Mouse (Mus musculus) forebrain, embryonic 16.5 days (tissue): ENCODE data around the gene Gga1. TPM values are rescaled to one million over a fixed set of nuclear protein-coding genes. Genes with fewer than 3 reads are reported as not detected.

Experiments
- ATAC-seq: fragments of 200-750 bp; cut with Nextera tagmentation; 2 replicates; pipeline ENCODE4 v1.8.0; 2017; ENCODE audit warnings: mild to moderate bottlenecking, moderate library complexity
- H3K27ac ChIP-seq: fragments of 300-500 bp; sonication (generic); 2 replicates; pipeline ENCODE4 v1.5.1; 2014; ENCODE audit warnings: low read length, control low read depth
- H3K27me3 ChIP-seq: fragments of 300-500 bp; sonication (generic); replicated peaks from 2 replicates; pipeline ENCODE4 v1.6.1; 2014; ENCODE audit warnings: low read length; ENCODE audit not compliant: control insufficient read depth, insufficient read depth
- H3K36me3 ChIP-seq: fragments of 300-500 bp; sonication (generic); 2 replicates; pipeline ENCODE4 v1.6.1; 2014; ENCODE audit not compliant: control insufficient read depth, insufficient read depth
- H3K4me1 ChIP-seq: fragments of 300-500 bp; sonication (generic); replicated peaks from 2 replicates; pipeline ENCODE4 v1.6.1; 2014; ENCODE audit warnings: low read length; ENCODE audit not compliant: control insufficient read depth, insufficient read depth
- H3K4me2 ChIP-seq: fragments of 300-500 bp; sonication (generic); 2 replicates; pipeline ENCODE4 v1.6.1; 2014; ENCODE audit warnings: mild to moderate bottlenecking, low read length, control low read depth
- H3K4me3 ChIP-seq: fragments of 300-500 bp; sonication (generic); replicated peaks from 2 replicates; pipeline ENCODE4 v1.5.1; 2014; ENCODE audit warnings: mild to moderate bottlenecking, low read length, control low read depth
- H3K9ac ChIP-seq: fragments of 300-500 bp; sonication (generic); replicated peaks from 2 replicates; pipeline ENCODE4 v1.6.1; 2014; ENCODE audit warnings: low read depth, low read length, control low read depth
- H3K9me3 ChIP-seq: fragments of 300-500 bp; sonication (generic); 2 replicates; pipeline ENCODE4 v1.6.1; 2016; ENCODE audit warnings: low read length; ENCODE audit not compliant: control insufficient read depth
- WGBS: fragments of 180-500 bp; shearing (Covaris S2); extraction: QIAGEN DNeasy Blood & Tissue Kit; methylation state at CpG from one replicate; pipeline ENCODE4 v1.1.7; 2014; 5-methylcytosine and 5-hydroxymethylcytosine counted together
- polyA plus RNA-seq: library from polyadenylated mRNA; unstranded; fragments of >200 nt; fragmentation: Nextera tagmentation; extraction: Ambion mirVana; gene quantifications from 2 replicates; pipeline ENCODE4 v1.2.1, GENCODE M21; 2015

The Gga1 gene
- polyA plus RNA-seq, 1 experiment from 2014 or later, result 67.4 TPM

- Histone ChIP-seq H3K4me2 (peak overlapping the region; percentile 86), H3K9ac (peak overlapping the region; percentile 87), H3K4me1 (peaks cover 27% of the 10 kb centered on the region), H3K9me3 (no peaks in the 10 kb centered on the region), H3K27me3 (no peaks in the 10 kb centered on the region), H3K36me3 (peaks cover 3% of the 10 kb centered on the region; the same call in 1 of the 2 replicates), H3K4me3 (peak overlapping the region; percentile 77), H3K27ac (peak overlapping the region; percentile 97)
- peak; percentile 72 for ATAC-seq
- WGBS, result 0% methylated on average over 84 of the region's 87 CpGs
Observed at GRCm38 (mm10) chr15:78914091-78914822, 37.3 kb downstream of the Gga1 start.

GRCm38 (mm10) chr15:78914823-78915659 lies 38.1 kb downstream of the Gga1 start:
- H3K9me3 ChIP-seq, result no peaks in the 10 kb centered on the region
- peak overlapping the region; percentile 97 for H3K27ac ChIP-seq
- ATAC-seq, result no peak
- 49% methylated on average over 8 of the region's 8 CpGs for WGBS
- H3K36me3 ChIP-seq, result peaks cover 7% of the 10 kb centered on the region; the same call in 1 of the 2 replicates
- H3K4me2 ChIP-seq, result peak overlapping the region; percentile 86
- H3K4me1 ChIP-seq, result peaks cover 27% of the 10 kb centered on the region
- H3K4me3 ChIP-seq, result peak overlapping the region; percentile 77
- H3K27me3 ChIP-seq, result no peaks in the 10 kb centered on the region
- H3K9ac ChIP-seq, result peak overlapping the region; percentile 87

GRCm38 (mm10) chr15:78915660-78916017 lies 38.6 kb downstream of the Gga1 start:
- peak overlapping the region; percentile 52; the same call in 1 of the 2 replicates for H3K27ac ChIP-seq
- H3K36me3 ChIP-seq, result peaks cover 9% of the 10 kb centered on the region; the same call in 1 of the 2 replicates
- peak overlapping the region; percentile 86 for H3K4me2 ChIP-seq
- peak overlapping the region; percentile 61 for H3K9ac ChIP-seq
- peak; percentile 13 for ATAC-seq
- no peaks in the 10 kb centered on the region for H3K27me3 ChIP-seq
- H3K4me1 ChIP-seq, result peaks cover 27% of the 10 kb centered on the region
- no peaks in the 10 kb centered on the region for H3K9me3 ChIP-seq
- 3% methylated on average over 8 of the region's 8 CpGs for WGBS
- peak overlapping the region; percentile 77 for H3K4me3 ChIP-seq

- no peak for ATAC-seq
- H3K9me3 ChIP-seq, result no peaks in the 10 kb centered on the region
- WGBS, result 29% methylated on average over 12 of the region's 12 CpGs
- H3K27me3 ChIP-seq, result no peaks in the 10 kb centered on the region
- H3K4me1 ChIP-seq, result peaks cover 27% of the 10 kb centered on the region
- H3K27ac ChIP-seq, result peak overlapping the region; percentile 52
- peak overlapping the region; percentile 77 for H3K4me3 ChIP-seq
- peak overlapping the region; percentile 86 for H3K4me2 ChIP-seq
- peak overlapping the region; percentile 61 for H3K9ac ChIP-seq
- H3K36me3 ChIP-seq, result peaks cover 9% of the 10 kb centered on the region; the same call in 1 of the 2 replicates
Observed at GRCm38 (mm10) chr15:78916052-78916826, 39.2 kb downstream of the Gga1 start.

- peaks cover 9% of the 10 kb centered on the region; the same call in 1 of the 2 replicates for H3K36me3 ChIP-seq
- H3K4me3 ChIP-seq, result no peak overlapping the region
- H3K4me1 ChIP-seq, result peaks cover 24% of the 10 kb centered on the region
- no peak for ATAC-seq
- 93% methylated on average over 23 of the region's 23 CpGs for WGBS
- H3K4me2 ChIP-seq, result no peak overlapping the region
- H3K27me3 ChIP-seq, result no peaks in the 10 kb centered on the region
- H3K27ac ChIP-seq, result no peak overlapping the region
- no peak overlapping the region for H3K9ac ChIP-seq
- H3K9me3 ChIP-seq, result no peaks in the 10 kb centered on the region
Observed at GRCm38 (mm10) chr15:78918126-78918525, 41.1 kb downstream of the Gga1 start.

- ATAC-seq, result no peak
- Histone ChIP-seq H3K9ac (no peak overlapping the region), H3K4me1 (peaks cover 20% of the 10 kb centered on the region), H3K36me3 (peaks cover 9% of the 10 kb centered on the region; the same call in 1 of the 2 replicates), H3K27me3 (no peaks in the 10 kb centered on the region), H3K27ac (no peak overlapping the region), H3K9me3 (no peaks in the 10 kb centered on the region), H3K4me2 (no peak overlapping the region), H3K4me3 (no peak overlapping the region)
- WGBS, result 82% methylated on average over 12 of the region's 12 CpGs
Observed at GRCm38 (mm10) chr15:78919914-78920313, 42.9 kb downstream of the Gga1 start.

- Histone ChIP-seq H3K27ac (no peak overlapping the region), H3K27me3 (no peaks in the 10 kb centered on the region), H3K4me2 (no peak overlapping the region), H3K36me3 (peaks cover 9% of the 10 kb centered on the region; the same call in 1 of the 2 replicates), H3K4me3 (no peak overlapping the region), H3K9me3 (no peaks in the 10 kb centered on the region), H3K9ac (no peak overlapping the region), H3K4me1 (peaks cover 18% of the 10 kb centered on the region)
- 87% methylated on average over 7 of the region's 7 CpGs for WGBS
- no peak for ATAC-seq
Observed at GRCm38 (mm10) chr15:78922700-78923099, 45.7 kb downstream of the Gga1 start.

- H3K36me3 ChIP-seq, result peaks cover 9% of the 10 kb centered on the region; the same call in 1 of the 2 replicates
- no peaks in the 10 kb centered on the region for H3K27me3 ChIP-seq
- no peak overlapping the region for H3K4me2 ChIP-seq
- H3K4me3 ChIP-seq, result no peak overlapping the region
- H3K4me1 ChIP-seq, result peaks cover 25% of the 10 kb centered on the region
- no peak overlapping the region for H3K9ac ChIP-seq
- ATAC-seq, result no peak
- no peaks in the 10 kb centered on the region for H3K9me3 ChIP-seq
- WGBS, result 84% methylated on average over 6 of the region's 6 CpGs
- no peak overlapping the region for H3K27ac ChIP-seq
Observed at GRCm38 (mm10) chr15:78923585-78923984, 46.6 kb downstream of the Gga1 start.
